Mouse (Mus musculus) neutrophil, adult 5-6 weeks (primary cell): Measurements from ENCODE around the gene Rwdd2b. TPM values are rescaled to one million over a fixed set of nuclear protein-coding genes. Genes with fewer than 3 reads are reported as not detected.

Experiments used
- ATAC-seq: fragments of 151-379, 151-347 bp; 2 replicates; pipeline ENCODE4 v1.8.0; 2017; ENCODE audit warnings: mild to moderate bottlenecking, moderate TSS enrichment; ENCODE audit not compliant: insufficient number of reproducible peaks, poor library complexity, low FRiP score, severe bottlenecking; ENCODE audit errors: extremely low read depth
- total RNA-seq: library from RNA; stranded (forward); fragments of 200-1000 nt; gene quantifications from 2 replicates; pipeline ENCODE4 v1.2.3, GENCODE M21; 2017

The Rwdd2b gene
- total RNA-seq, 1 experiment from 2014 or later = 8.0 TPM

DNA sequence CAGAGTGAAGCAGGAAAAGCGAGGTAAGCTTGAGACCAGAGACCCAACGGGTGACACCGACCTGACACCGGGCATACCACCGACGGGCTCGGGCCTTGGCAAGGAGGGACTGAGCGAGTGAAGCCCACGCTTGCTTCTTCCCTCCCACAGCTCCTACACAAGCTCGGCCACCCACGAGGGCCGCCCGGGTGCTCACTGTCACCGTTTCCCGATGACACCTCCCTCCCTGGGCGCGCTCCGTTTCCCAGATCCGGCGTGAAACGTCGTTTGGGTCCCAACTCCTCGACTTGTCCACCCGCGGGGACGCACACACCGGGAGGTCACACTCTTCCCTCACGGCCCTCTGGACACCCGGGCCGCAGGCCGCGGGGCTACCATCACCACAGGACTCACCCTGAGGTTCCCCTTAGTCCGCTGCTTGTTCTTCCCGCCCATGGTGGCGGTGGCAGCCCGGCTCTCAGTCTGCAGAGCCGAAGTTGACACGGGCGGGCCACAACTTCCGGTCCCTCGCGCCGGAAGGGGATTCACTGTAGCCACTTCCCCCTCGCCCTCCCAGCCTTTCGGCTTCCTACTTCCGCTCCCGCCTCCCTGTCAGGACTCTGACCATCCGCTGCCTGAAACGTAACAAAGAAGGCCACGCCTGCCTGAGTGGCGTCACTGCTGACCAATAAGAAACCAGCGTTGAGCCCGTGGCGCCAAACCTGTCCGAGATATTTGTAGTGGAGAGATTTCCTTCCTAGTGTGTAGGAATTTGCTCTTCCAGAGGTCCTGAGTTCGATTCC, 8.1 kb downstream of the Rwdd2b start, which contains the start of gene Ltn1:
TSS of gene Ltn1 (minus strand) at position 580 of the 782 bp plus-strand sequence.
- ATAC-seq = peak; percentile 100

- no peak for ATAC-seq
Observed at GRCm38 (mm10) chr16:87427516-87427915, 12.9 kb downstream of the Rwdd2b start.

GRCm38 (mm10) chr16:87420662-87421061, 19.7 kb downstream of the Rwdd2b start:
- no peak for ATAC-seq

- ATAC-seq = peak; percentile 53; the same call in 1 of the 2 replicates
Observed at GRCm38 (mm10) chr16:87405001-87405400, 35.4 kb downstream of the Rwdd2b start.

DNA sequence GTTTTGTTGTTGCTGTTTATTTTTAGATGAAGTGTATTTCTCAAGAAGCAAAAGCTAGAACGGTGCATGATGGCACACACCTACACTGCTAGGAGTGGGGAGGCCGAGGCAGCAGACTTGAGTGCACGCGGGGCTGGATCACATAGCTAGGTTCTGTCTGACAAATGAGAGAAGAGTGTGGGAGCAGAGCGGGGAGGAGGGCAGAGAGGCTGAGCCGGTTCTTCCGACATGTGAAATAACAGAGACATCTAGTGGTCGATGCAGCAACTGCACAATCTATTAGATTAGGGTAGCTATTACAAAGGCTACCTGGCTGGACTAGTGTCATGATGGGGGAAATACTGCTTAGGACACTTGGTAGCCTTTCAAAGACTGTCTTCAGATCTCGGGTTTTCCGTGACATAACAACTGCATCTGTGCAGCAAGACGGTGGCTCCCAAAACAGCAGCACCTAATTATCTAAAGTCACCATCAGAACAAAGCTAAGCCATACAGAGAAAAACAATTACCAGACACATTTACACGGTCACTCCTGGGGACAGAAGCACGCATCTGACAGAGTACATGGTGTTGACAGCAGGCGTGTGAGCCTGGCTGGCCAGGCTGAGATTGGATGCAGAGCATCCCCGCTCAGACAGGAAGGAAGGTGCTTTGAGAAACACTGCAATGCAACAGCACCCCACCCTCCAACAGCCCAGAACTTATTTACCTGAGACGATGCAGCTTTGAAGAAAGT, 46.4 kb downstream of the Rwdd2b start:
- ATAC-seq = peak; percentile 63; the same call in 1 of the 2 replicates

GRCm38 (mm10) chr16:87387444-87387977, 52.9 kb downstream of the Rwdd2b start:
- ATAC-seq = 0 out of 2 replicates have a peak, but pooled peaks have one; percentile 6

DNA sequence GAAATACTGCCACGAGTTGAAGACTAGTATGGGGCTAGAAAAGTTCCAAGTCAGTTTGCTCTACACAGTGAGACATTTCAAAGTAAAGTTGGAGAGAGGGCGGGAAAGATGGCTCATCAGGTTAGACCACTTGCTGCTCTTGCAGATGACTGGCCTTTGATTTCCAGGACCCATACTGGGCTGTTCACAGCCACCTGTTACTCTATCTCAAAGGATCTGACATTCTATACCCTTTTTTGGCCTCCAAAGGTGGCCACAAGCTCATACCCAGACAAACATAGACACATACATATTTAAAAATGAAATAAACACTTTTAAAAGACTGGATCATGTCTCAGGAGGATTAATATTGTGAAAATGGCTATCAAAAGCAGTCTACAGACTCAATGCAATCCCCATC, 56.0 kb downstream of the Rwdd2b start:
- no peak for ATAC-seq

Other genes with a start within 250 kb of the Rwdd2b start
- 6.6 and 7.7 TPM in 2 replicates for gene N6amt1, start 86.4 kb downstream of the Rwdd2b start, total RNA-seq
- 19.4 and 21.5 TPM in 2 replicates for gene Ltn1, start 8.0 kb downstream of the Rwdd2b start, total RNA-seq
- gene Usp16, start 14.1 kb upstream of the Rwdd2b start, total RNA-seq = 111 and 147 TPM in 2 replicates
- 182 and 194 TPM in 2 replicates for gene Cct8, start 55.3 kb upstream of the Rwdd2b start, total RNA-seq
- gene Map3k7cl, start 112.8 kb upstream of the Rwdd2b start, total RNA-seq = not detected in 2 replicates